Comparison of ENCODE assay signal across 8 mouse cellular contexts in genomic region chr9:61985183-61985863, GRCm38 (mm10). TPM values are rescaled to one million over a fixed set of nuclear protein-coding genes. Genes with fewer than 3 reads are reported as not detected.
A peak's percentile ranks its signal among the peaks of the same experiment; 100 is the strongest.
DNase-seq lines count a peak whose midpoint lies in the region; ATAC-seq and TF ChIP-seq lines count a peak whose summit lies in the region.
"Had no signal": no experiment of that assay in that cellular context is flagged by ENCODE, and none has a peak within 500 bp of the region (broad histone marks: within the 10 kb centered on the region; RNA-seq: fewer than 3 reads in every experiment).

No protein-coding gene starts in this region.

- H3K36me3 ChIP-seq in embryonic facial prominence, embryonic 13.5 days: no peaks in the 10 kb centered on the region
- H3K36me3 ChIP-seq: neural tube, embryonic 12.5 days had no signal

- peak; percentile 87 for TF ChIP-seq CTCF in lung, adult 2 months (IDR thresholded peaks at IDR 0.05; ENCODE audit: insufficient read depth, low read length)

- peak overlapping the region; percentile 44; the same call in 1 of the 2 replicates for H3K27ac ChIP-seq in embryonic facial prominence, embryonic 13.5 days
- H3K27ac ChIP-seq: neural tube, embryonic 12.5 days had no signal

- H3K4me1 ChIP-seq in embryonic facial prominence, embryonic 13.5 days: peaks cover 16% of the 10 kb centered on the region
- no peaks in the 10 kb centered on the region; the same call in 1 of the 2 replicates for H3K4me1 ChIP-seq in lung, adult 2 months (ENCODE audit: control insufficient read depth, insufficient read depth, low read length)
- H3K4me1 ChIP-seq: neural tube, embryonic 12.5 days had no signal

- WGBS in embryonic facial prominence, embryonic 13.5 days: 44% methylated on average over 11 of the region's 11 CpGs
- 31% methylated on average over 11 of the region's 11 CpGs for WGBS in lung, adult 2 months

- H3K9me3 ChIP-seq in embryonic facial prominence, embryonic 13.5 days: no peaks in the 10 kb centered on the region
- H3K9me3 ChIP-seq: neural tube, embryonic 12.5 days had no signal

- no peak overlapping the region for H3K9ac ChIP-seq in embryonic facial prominence, embryonic 13.5 days
- H3K9ac ChIP-seq: neural tube, embryonic 12.5 days had no signal

- no peak for ATAC-seq in embryonic facial prominence, embryonic 13.5 days (ENCODE audit: insufficient number of reproducible peaks, insufficient read depth, low FRiP score, low TSS enrichment, low read depth)

- TF ChIP-seq POLR2A in lung, adult 2 months (IDR thresholded peaks at IDR 0.05; ENCODE audit: borderline replicate concordance, extremely low read depth, low read depth, low read length): no peak

- H3K4me3 ChIP-seq in embryonic facial prominence, embryonic 13.5 days: no peak overlapping the region
- no peak overlapping the region for H3K4me3 ChIP-seq in lung, adult 2 months (replicated peaks; ENCODE audit: extremely low read depth, low read depth, low read length)
- H3K4me3 ChIP-seq: neural tube, embryonic 12.5 days had no signal

- H3K27me3 ChIP-seq in embryonic facial prominence, embryonic 13.5 days: no peaks in the 10 kb centered on the region
- H3K27me3 ChIP-seq: neural tube, embryonic 12.5 days had no signal

- H3K4me2 ChIP-seq in embryonic facial prominence, embryonic 13.5 days: no peak overlapping the region
- H3K4me2 ChIP-seq: neural tube, embryonic 12.5 days had no signal

- DNase-seq in right cerebral cortex, adult 18-20 months: peak; percentile 39
- DNase-seq in right cerebral cortex, postnatal 36 days (ENCODE audit: low spot score in 2 of 2): no peak
- DNase-seq in adipocyte (ENCODE audit: low spot score): peak; percentile 75
- DNase-seq in hindlimb bud, embryonic 11.5 days (ENCODE audit: extremely low spot score, low read depth, low spot score): peak; percentile 24
- peak; percentile 75 for DNase-seq in lung, adult 2 months
- DNase-seq in right cerebral cortex, postnatal 14 days: peak; percentile 62

RNA-seq across cellular contexts. Expression of gene Kif23, which starts 38.7 kb away (rescaled TPM):
- 104 and 108 TPM in 2 replicates for polyA plus RNA-seq in embryonic facial prominence, embryonic 13.5 days (2015; fragmentation: Nextera tagmentation; extraction: Ambion mirVana)
- 1.7 and 3.0 TPM in 2 replicates for polyA plus RNA-seq in lung, adult 2 months (2012; rRNA removed)

RNA-seq across cellular contexts. Expression of gene Paqr5, which starts 41.3 kb away (rescaled TPM):
- polyA plus RNA-seq in embryonic facial prominence, embryonic 13.5 days (2015; fragmentation: Nextera tagmentation; extraction: Ambion mirVana): 3.4 and 4.3 TPM in 2 replicates
- polyA plus RNA-seq in lung, adult 2 months (2012; rRNA removed): 1.8 and 12.4 TPM in 2 replicates

Comparison
In these comparisons a context has a peak if more than half of its experiments do, and no peak if none do; other contexts are left out.
1. DNase-seq: peak in right cerebral cortex, adult 18-20 months (single experiment), adipocyte (single experiment), hindlimb bud, embryonic 11.5 days (single experiment), lung, adult 2 months (single experiment) and right cerebral cortex, postnatal 14 days (single experiment); none in right cerebral cortex, postnatal 36 days (0 of 2).
2. RNA of gene Kif23, which starts 38.7 kb away (polyA plus RNA-seq): 104 to 108 TPM in embryonic facial prominence, embryonic 13.5 days; 1.7 to 3.0 TPM in lung, adult 2 months; every median in the first group is over 10 times any median in the second.